Mouse (Mus musculus) heart, adult 2 months (tissue): Measurements from ENCODE around the gene Vps35. TPM values are rescaled to one million over a fixed set of nuclear protein-coding genes. Genes with fewer than 3 reads are reported as not detected.

Experiments
- DNase-seq, 2 experiments: peaks; one replicate each; pipeline ENCODE4 v3.0.0; 2021
- H3K27ac ChIP-seq: fragments of 200-600 bp; 2 replicates; pipeline ENCODE4 v1.8.1; 2022
- H3K27me3 ChIP-seq: fragments of 200-500 bp; 2 replicates; pipeline ENCODE4 v1.6.1; 2012; ENCODE audit warnings: mild to moderate bottlenecking, low read length, inconsistent platforms, mixed read lengths; ENCODE audit not compliant: control insufficient read depth, insufficient read depth
- H3K36me3 ChIP-seq: fragments of 200-500 bp; 2 replicates; pipeline ENCODE4 v1.6.1; 2012; ENCODE audit warnings: low read length, inconsistent platforms; ENCODE audit not compliant: control insufficient read depth, insufficient read depth
- H3K4me1 ChIP-seq: fragments of 200-500 bp; 2 replicates; pipeline ENCODE4 v1.6.1; 2011; ENCODE audit warnings: low read length; ENCODE audit not compliant: control insufficient read depth, insufficient read depth
- H3K4me3 ChIP-seq: fragments of 200-600 bp; 2 replicates; pipeline ENCODE4 v1.8.1; 2022
- H3K79me2 ChIP-seq: fragments of 200-500 bp; replicated peaks from 2 replicates; pipeline ENCODE4 v1.6.1; 2012; ENCODE audit warnings: mild to moderate bottlenecking, inconsistent platforms, low read length, moderate library complexity, mixed read lengths; ENCODE audit not compliant: control insufficient read depth, insufficient read depth
- H3K9ac ChIP-seq: fragments of 200-500 bp; 2 replicates; pipeline ENCODE4 v1.6.1; 2012; ENCODE audit warnings: low read depth, mild to moderate bottlenecking, control low read depth, inconsistent platforms, low read length, mixed read lengths
- CTCF ChIP-seq: fragments of 200-600 bp; IDR thresholded peaks from 2 replicates; pipeline ENCODE4 v1.8.1; 2022; ENCODE audit warnings: antibody characterized with exemption, mild to moderate bottlenecking, moderate library complexity
- EP300 ChIP-seq: fragments of 200-500 bp; IDR thresholded peaks from 2 replicates; pipeline ENCODE4 v1.6.1; 2011; ENCODE audit warnings: low read depth, low read length, control low read depth; ENCODE audit not compliant: insufficient read depth
- POLR2A ChIP-seq: fragments of 200-500 bp; IDR thresholded peaks from 2 replicates; pipeline ENCODE4 v1.6.1; 2011; ENCODE audit warnings: mild to moderate bottlenecking, low read depth, low read length, control low read depth; ENCODE audit not compliant: insufficient read depth
- WGBS: fragments of 180-500 bp; shearing (Covaris S2); methylation state at CpG from one replicate; pipeline ENCODE4 v1.1.7; 2018; 5-methylcytosine and 5-hydroxymethylcytosine counted together
- intact Hi-C: fragments of 180-260 bp; cut with DNase I; formaldehyde crosslinking; loops from one replicate; pipeline ENCODE4 v1.15.1; 2025
- polyA plus RNA-seq: library from polyadenylated mRNA; depleted of rRNA; stranded (reverse); fragments of >200 nt; gene quantifications from 2 replicates; pipeline ENCODE4 v1.2.3, GENCODE M21; 2012
- total RNA-seq, 2 experiments: library from RNA; stranded (reverse); gene quantifications; 2 replicates each; pipeline ENCODE4 v1.2.3; 2021

Gene Vps35
- total and polyA plus RNA-seq, 3 experiments, result 19.0 to 68.9 (median 63.5) TPM

DNA sequence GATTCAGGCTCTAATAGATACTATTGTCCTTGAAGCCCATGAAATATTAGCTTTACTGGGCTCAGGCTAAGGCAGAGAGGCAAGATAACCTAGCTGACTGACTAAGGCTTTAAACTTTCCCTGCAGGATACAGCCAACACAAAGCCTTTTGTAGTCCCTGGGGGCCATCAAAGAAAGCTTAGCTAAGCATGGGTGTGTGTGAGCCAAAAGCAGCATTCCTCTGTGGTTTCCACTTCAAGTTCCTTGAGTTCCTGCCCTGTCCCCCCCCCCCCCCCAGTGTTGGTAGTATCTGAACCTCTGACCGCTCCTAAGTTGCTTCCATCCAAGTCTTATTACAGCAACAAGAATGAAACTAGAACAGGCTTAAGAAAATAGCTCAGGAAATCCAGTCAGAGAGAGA, 29.9 kb upstream of the Vps35 start:
- Histone ChIP-seq H3K9ac (no peak overlapping the region), H3K4me3 (no peak overlapping the region), H3K36me3 (peaks cover 3% of the 10 kb centered on the region), H3K27ac (no peak overlapping the region), H3K79me2 (no peaks in the 10 kb centered on the region), H3K4me1 (no peaks in the 10 kb centered on the region), H3K27me3 (no peaks in the 10 kb centered on the region)
- peak in 1 of 2 experiments; percentile 18 for DNase-seq
- WGBS, result 14% methylated on average over 1 of the region's 1 CpGs
- TF ChIP-seq POLR2A (no peak), CTCF (no peak), EP300 (no peak)
- intact Hi-C loops, result no loop called here

DNA sequence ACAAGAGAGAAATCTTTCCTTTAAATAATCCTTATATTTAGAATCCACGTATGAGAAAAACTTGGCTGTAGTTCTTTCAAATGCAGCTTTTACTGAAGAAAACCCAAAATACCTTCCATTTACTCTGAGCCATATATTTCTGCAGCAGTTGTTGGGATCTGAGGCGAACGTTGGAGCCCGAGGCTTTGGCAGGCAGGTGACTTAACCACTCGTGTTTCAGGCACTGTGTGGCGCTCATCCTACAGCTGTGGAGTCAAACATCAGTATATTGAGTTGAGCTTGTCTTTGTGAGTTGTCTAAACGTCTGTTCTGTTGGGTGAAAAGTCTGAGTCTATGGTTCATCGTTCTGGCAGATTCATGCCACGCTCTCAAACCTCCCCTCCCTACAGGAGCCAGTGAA, 27.4 kb upstream of the Vps35 start:
- H3K36me3 ChIP-seq, result peaks cover 3% of the 10 kb centered on the region
- H3K79me2 ChIP-seq, result no peaks in the 10 kb centered on the region
- no peak for DNase-seq
- WGBS, result 77% methylated on average over 9 of the region's 9 CpGs
- no peaks in the 10 kb centered on the region for H3K4me1 ChIP-seq
- H3K27me3 ChIP-seq, result no peaks in the 10 kb centered on the region
- TF ChIP-seq POLR2A (no peak), CTCF (no peak), EP300 (no peak)
- intact Hi-C loops, result no loop called here
- H3K4me3 ChIP-seq, result no peak overlapping the region
- no peak overlapping the region for H3K9ac ChIP-seq
- no peak overlapping the region for H3K27ac ChIP-seq

DNA sequence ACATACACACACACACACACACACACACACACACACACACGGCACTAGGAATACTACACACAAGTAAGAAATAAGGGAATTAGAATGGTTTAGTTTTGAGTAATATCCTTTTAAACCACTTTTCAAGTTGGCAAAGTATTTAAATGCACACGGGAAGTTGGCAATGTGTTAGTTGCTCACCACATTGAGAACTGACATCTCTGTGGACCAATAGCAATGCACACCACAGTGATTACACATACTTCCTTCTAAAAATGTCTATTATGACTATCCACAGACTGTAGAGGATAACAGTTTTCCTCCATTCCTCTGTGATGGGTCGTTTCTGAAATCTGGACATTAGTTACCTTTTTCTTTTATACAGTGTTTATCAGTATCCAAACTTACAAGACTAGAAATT, 23.5 kb upstream of the Vps35 start:
- intact Hi-C loops, result no loop called here
- no peak for DNase-seq
- no peak overlapping the region for H3K9ac ChIP-seq
- no peak overlapping the region for H3K4me3 ChIP-seq
- WGBS, result 42% methylated on average over 3 of the region's 3 CpGs
- no peak overlapping the region for H3K27ac ChIP-seq
- H3K4me1 ChIP-seq, result no peaks in the 10 kb centered on the region
- TF ChIP-seq POLR2A (no peak), CTCF (no peak), EP300 (no peak)
- no peaks in the 10 kb centered on the region for H3K79me2 ChIP-seq
- no peaks in the 10 kb centered on the region for H3K27me3 ChIP-seq
- no peaks in the 10 kb centered on the region for H3K36me3 ChIP-seq

DNA sequence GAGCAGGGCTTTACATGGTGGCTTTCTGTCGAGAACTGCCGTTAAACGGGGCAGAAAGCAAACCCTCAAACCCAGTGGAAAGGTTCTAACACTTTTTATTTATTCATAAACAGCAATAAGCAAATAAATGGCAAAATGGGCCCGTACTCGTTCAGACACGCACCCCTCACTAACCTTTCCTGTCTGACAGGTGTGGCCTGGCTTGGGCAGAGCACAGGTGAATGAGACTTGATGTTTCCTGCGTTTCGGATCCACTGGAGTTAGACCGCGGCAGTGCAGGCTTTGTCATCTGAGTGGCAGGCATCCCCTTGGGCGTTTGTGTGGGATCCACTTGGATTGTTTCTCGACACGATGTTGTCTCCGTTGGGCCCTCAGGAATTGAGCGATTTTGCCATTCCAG, 22.4 kb upstream of the Vps35 start:
- no peak overlapping the region for H3K27ac ChIP-seq
- intact Hi-C loops, result no loop called here
- no peak overlapping the region for H3K4me3 ChIP-seq
- 91% methylated on average over 15 of the region's 15 CpGs for WGBS
- no peaks in the 10 kb centered on the region for H3K36me3 ChIP-seq
- H3K27me3 ChIP-seq, result no peaks in the 10 kb centered on the region
- H3K9ac ChIP-seq, result no peak overlapping the region
- TF ChIP-seq EP300, result no peak
- no peak for TF ChIP-seq CTCF
- no peak for TF ChIP-seq POLR2A
- H3K4me1 ChIP-seq, result no peaks in the 10 kb centered on the region
- DNase-seq, result no peak
- no peaks in the 10 kb centered on the region for H3K79me2 ChIP-seq

DNA sequence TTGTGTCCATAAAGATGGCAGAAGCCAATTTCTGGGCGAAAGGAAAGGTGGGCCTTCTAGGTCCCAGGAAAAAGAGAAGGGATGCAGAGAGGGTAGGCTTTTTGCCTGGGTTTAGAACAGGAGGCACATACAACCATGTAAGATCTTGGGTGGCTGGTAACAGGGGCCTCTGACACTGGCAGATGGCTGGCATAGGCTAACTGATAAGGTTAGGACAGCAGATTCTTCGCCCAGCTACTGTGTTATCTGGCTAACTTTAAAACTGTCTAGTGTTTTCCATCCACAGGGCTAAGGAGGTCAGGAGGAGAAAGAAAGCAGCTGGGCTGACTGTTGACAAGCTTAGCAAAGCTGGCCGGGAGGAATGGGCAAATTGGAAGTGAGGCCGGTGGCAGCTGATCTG, 18.9 kb upstream of the Vps35 start:
- H3K36me3 ChIP-seq, result no peaks in the 10 kb centered on the region
- no peaks in the 10 kb centered on the region for H3K79me2 ChIP-seq
- DNase-seq, result peak in 1 of 2 experiments; percentile 23
- H3K27me3 ChIP-seq, result no peaks in the 10 kb centered on the region
- no peak overlapping the region for H3K4me3 ChIP-seq
- no peak overlapping the region for H3K27ac ChIP-seq
- intact Hi-C loops, result no loop called here
- H3K9ac ChIP-seq, result no peak overlapping the region
- TF ChIP-seq CTCF (no peak), POLR2A (no peak), EP300 (no peak)
- 58% methylated on average over 4 of the region's 4 CpGs for whole genome bisulfite sequencing
- no peaks in the 10 kb centered on the region for H3K4me1 ChIP-seq

DNA sequence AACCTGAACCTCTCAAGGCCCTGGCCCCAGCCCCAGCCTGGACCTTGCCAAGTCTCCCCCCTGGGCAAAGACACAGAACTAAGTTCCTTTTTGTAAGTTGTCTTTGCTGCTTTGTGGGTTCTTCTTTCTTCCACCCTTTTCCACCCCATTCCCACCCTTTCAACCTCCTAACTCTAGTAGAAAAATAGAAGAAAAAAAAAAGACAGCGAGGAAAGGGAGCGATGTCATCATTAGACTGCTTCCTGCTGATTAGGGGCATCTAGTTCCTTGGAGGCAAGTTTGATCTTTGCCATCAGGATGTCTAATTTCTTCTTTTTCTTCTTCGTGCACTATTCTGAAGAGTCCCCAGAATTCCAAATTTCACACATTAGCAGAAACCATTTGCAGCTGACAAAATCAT, 13.4 kb upstream of the Vps35 start:
- Histone ChIP-seq H3K27me3 (no peaks in the 10 kb centered on the region), H3K4me3 (no peak overlapping the region), H3K9ac (no peak overlapping the region), H3K27ac (no peak overlapping the region), H3K36me3 (no peaks in the 10 kb centered on the region), H3K4me1 (no peaks in the 10 kb centered on the region), H3K79me2 (no peaks in the 10 kb centered on the region)
- intact Hi-C loops, result loop anchor here (5.0 kb wide), 2 partner anchors 84 to 99 kb away; no protein-coding TSS in a partner anchor
- 43% methylated on average over 3 of the region's 3 CpGs for WGBS
- TF ChIP-seq CTCF, result no peak
- no peak for TF ChIP-seq EP300
- TF ChIP-seq POLR2A, result no peak
- no peak for DNase-seq

DNA sequence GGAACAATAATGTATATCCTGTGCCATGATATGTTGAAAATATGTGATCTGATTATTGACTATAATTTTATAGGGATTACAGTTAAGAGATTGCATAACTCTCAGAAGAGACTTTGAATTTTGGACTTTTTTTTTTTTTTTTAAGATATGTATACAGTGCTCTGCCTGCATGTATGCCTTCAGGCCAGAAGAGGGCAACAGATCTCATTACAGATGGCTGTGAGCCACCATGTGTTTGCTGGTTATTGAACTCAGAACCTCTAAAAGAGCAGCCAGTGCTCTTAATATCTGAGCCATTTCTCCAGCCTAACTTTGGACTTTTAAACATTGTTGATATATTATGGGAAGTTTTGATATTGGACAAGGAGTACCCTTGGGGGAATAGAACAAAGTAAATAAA, 12.1 kb upstream of the Vps35 start:
- H3K27me3 ChIP-seq, result no peaks in the 10 kb centered on the region
- H3K9ac ChIP-seq, result no peak overlapping the region
- H3K4me3 ChIP-seq, result no peak overlapping the region
- H3K79me2 ChIP-seq, result no peaks in the 10 kb centered on the region
- H3K27ac ChIP-seq, result no peak overlapping the region
- intact Hi-C loops, result loop anchor here (5.0 kb wide), 2 partner anchors 86 to 101 kb away; no protein-coding TSS in a partner anchor
- H3K4me1 ChIP-seq, result no peaks in the 10 kb centered on the region
- H3K36me3 ChIP-seq, result no peaks in the 10 kb centered on the region
- no peak for DNase-seq
- TF ChIP-seq CTCF (peak; percentile 80), EP300 (no peak), POLR2A (no peak)
